Mouse (Mus musculus): ENCODE measurements at regions not wholly inside any gene's neighbourhood (a gene's known extent, or its start where the extent isn't known, plus 50 kb on each side); places are given as distances from the start of the nearest gene placed in this dataset.
A peak's percentile ranks its signal among the peaks of the same experiment; 100 is the strongest.

- DNase-seq (ENCODE audit: low read depth): no peak
Observed at GRCm38 (mm10) chr3:19458386-19458785, 170.1 kb downstream of the 1700064H15Rik start.

- DNase-seq (ENCODE audit: low read depth): no peak
Observed at GRCm38 (mm10) chr3:19457431-19457830, 171.0 kb downstream of the 1700064H15Rik start.

- DNase-seq (ENCODE audit: low read depth): peak; percentile 37
Observed at GRCm38 (mm10) chr3:19455838-19456448, 172.5 kb downstream of the 1700064H15Rik start.

GRCm38 (mm10) chr3:19451022-19451421 lies 177.5 kb downstream of the 1700064H15Rik start:
- peak; percentile 59 for DNase-seq (ENCODE audit: low read depth)

GRCm38 (mm10) chr3:19448931-19449330 lies 179.5 kb downstream of the 1700064H15Rik start:
- DNase-seq (ENCODE audit: low read depth): no peak

- DNase-seq (ENCODE audit: low read depth): no peak
Observed at GRCm38 (mm10) chr3:19448192-19448591, 180.3 kb downstream of the 1700064H15Rik start.

GRCm38 (mm10) chr3:19447733-19448132 lies 180.7 kb downstream of the 1700064H15Rik start:
- DNase-seq (ENCODE audit: low read depth): no peak

- DNase-seq (ENCODE audit: low read depth): no peak
Observed at GRCm38 (mm10) chr3:19444914-19445313, 183.6 kb downstream of the 1700064H15Rik start.

GRCm38 (mm10) chr3:19441827-19442226 lies 186.7 kb downstream of the 1700064H15Rik start:
- no peak for DNase-seq (ENCODE audit: low read depth)

- DNase-seq (ENCODE audit: low read depth): no peak
Observed at GRCm38 (mm10) chr3:19430159-19430558, 198.3 kb downstream of the 1700064H15Rik start.

- no peak for DNase-seq (ENCODE audit: low read depth)
Observed at GRCm38 (mm10) chr3:19429422-19430076, 198.9 kb downstream of the 1700064H15Rik start.

GRCm38 (mm10) chr3:19429010-19429409 lies 199.5 kb downstream of the 1700064H15Rik start:
- no peak for DNase-seq (ENCODE audit: low read depth)

- peak; percentile 92 for DNase-seq (ENCODE audit: low read depth)
Observed at GRCm38 (mm10) chr3:19426130-19426556, 202.3 kb downstream of the 1700064H15Rik start.

GRCm38 (mm10) chr3:19425322-19425721 lies 203.2 kb downstream of the 1700064H15Rik start:
- DNase-seq (ENCODE audit: low read depth): no peak

- no peak for DNase-seq (ENCODE audit: low read depth)
Observed at GRCm38 (mm10) chr3:19424384-19424783, 204.1 kb downstream of the 1700064H15Rik start.

GRCm38 (mm10) chr3:19421430-19421944 lies 207.0 kb downstream of the 1700064H15Rik start:
- DNase-seq (ENCODE audit: low read depth): no peak

- no peak for DNase-seq (ENCODE audit: low read depth)
Observed at GRCm38 (mm10) chr3:19420912-19421311, 207.6 kb downstream of the 1700064H15Rik start.

GRCm38 (mm10) chr3:19410938-19411515 lies 217.4 kb downstream of the 1700064H15Rik start:
- DNase-seq (ENCODE audit: low read depth): no peak

GRCm38 (mm10) chr3:19408283-19408682 lies 220.2 kb downstream of the 1700064H15Rik start:
- no peak for DNase-seq (ENCODE audit: low read depth)

- DNase-seq (ENCODE audit: low read depth): no peak
Observed at GRCm38 (mm10) chr3:19407591-19408090, 220.8 kb downstream of the 1700064H15Rik start.

- no peak for DNase-seq (ENCODE audit: low read depth)
Observed at GRCm38 (mm10) chr3:19406351-19407151, 221.9 kb downstream of the 1700064H15Rik start.

GRCm38 (mm10) chr3:19385675-19386074 lies 242.8 kb downstream of the 1700064H15Rik start:
- DNase-seq (ENCODE audit: low read depth): no peak
